8 mouse cellular contexts compared by ENCODE assay signal in genomic region chr16:55974256-55974902, GRCm38 (mm10). TPM values are rescaled to one million over a fixed set of nuclear protein-coding genes. Genes with fewer than 3 reads are reported as not detected.
DNase-seq lines count a peak whose midpoint lies in the region; ATAC-seq lines count a peak whose summit lies in the region.

No protein-coding gene starts in this region.

- peak overlapping the region; percentile 69 for H3K4me2 ChIP-seq in hindbrain, embryonic 14.5 days (replicated peaks)

- H3K4me3 ChIP-seq in hindbrain, embryonic 14.5 days (replicated peaks; ENCODE audit: low read length) = peak overlapping the region; percentile 100

- no peaks in the 10 kb centered on the region for H3K27me3 ChIP-seq in hindbrain, embryonic 14.5 days (ENCODE audit: control insufficient read depth, insufficient read depth, low read length)

- peak overlapping the region; percentile 89 for H3K27ac ChIP-seq in hindbrain, embryonic 14.5 days

- peak; percentile 88 for DNase-seq in R1 (ENCODE audit: low read depth, low spot score)
- DNase-seq in cerebellum, postnatal 14 days = peak; percentile 82 to 83
- DNase-seq in frontal cortex, postnatal 25 days (ENCODE audit: low spot score in 2 of 2) = peak; percentile 55 to 65
- DNase-seq in hindbrain, embryonic 14.5 days (ENCODE audit: low spot score) = peak; percentile 77
- peak; percentile 69 for DNase-seq in left cerebral cortex, adult 11 months (ENCODE audit: low spot score)
- peak; percentile 94 for DNase-seq in lung, postnatal 36 days
- DNase-seq in retina, postnatal 1 day = peak; percentile 92
- peak; percentile 85 to 91 for DNase-seq in urinary bladder, adult 18-20 months (ENCODE audit: low spot score in 2 of 2)

- no peaks in the 10 kb centered on the region for H3K9me3 ChIP-seq in hindbrain, embryonic 14.5 days (ENCODE audit: control insufficient read depth, low read length)

- H3K36me3 ChIP-seq in hindbrain, embryonic 14.5 days (replicated peaks; ENCODE audit: control insufficient read depth, insufficient read depth) = peaks cover 35% of the 10 kb centered on the region

- H3K4me1 ChIP-seq in hindbrain, embryonic 14.5 days (replicated peaks; ENCODE audit: control insufficient read depth, insufficient read depth, low read length) = peaks cover 21% of the 10 kb centered on the region

- H3K9ac ChIP-seq in hindbrain, embryonic 14.5 days = peak overlapping the region; percentile 92

- 0% methylated on average over 52 of the region's 55 CpGs for WGBS in hindbrain, embryonic 14.5 days

- peak; percentile 67 for ATAC-seq in hindbrain, embryonic 14.5 days (ENCODE audit: low FRiP score)

RNA-seq across cellular contexts. Expression of gene Zbtb11, which starts 0.7 kb away (rescaled TPM):
- polyA plus RNA-seq in hindbrain, embryonic 14.5 days (2014; fragmentation: Nextera tagmentation; extraction: Ambion mirVana) = 24.8 and 26.0 TPM in 2 replicates

RNA-seq across cellular contexts. Expression of gene Rpl24, which starts 8.3 kb away (rescaled TPM):
- 493 and 568 TPM in 2 replicates for polyA plus RNA-seq in hindbrain, embryonic 14.5 days (2014; fragmentation: Nextera tagmentation; extraction: Ambion mirVana)

RNA-seq across cellular contexts. Expression of gene Cep97, which starts 39.7 kb away (rescaled TPM):
- 12.7 and 15.6 TPM in 2 replicates for polyA plus RNA-seq in hindbrain, embryonic 14.5 days (2014; fragmentation: Nextera tagmentation; extraction: Ambion mirVana)

RNA-seq across cellular contexts. Expression of gene Pcnp, which starts 55.2 kb away (rescaled TPM):
- polyA plus RNA-seq in hindbrain, embryonic 14.5 days (2014; fragmentation: Nextera tagmentation; extraction: Ambion mirVana) = 214 and 224 TPM in 2 replicates

Comparison
In these comparisons a context has a peak if more than half of its experiments do, and no peak if none do; other contexts are left out.
1. Peak in every context shown above with its lines: DNase-seq, ATAC-seq, H3K4me3 ChIP-seq and H3K27ac ChIP-seq.